Mouse (Mus musculus) megakaryocyte, embryonic 14.5 days (primary cell): Measurements from ENCODE around the gene Fgfr2. TPM values are rescaled to one million over a fixed set of nuclear protein-coding genes. Genes with fewer than 3 reads are reported as not detected.
"Not testable (repeated sequence)": the region's sequence is repeated elsewhere in the genome, so short reads cannot be mapped to it uniquely, and the experiment has no call there.

Experiments
- H3K27me3 ChIP-seq: replicated peaks from 2 replicates; pipeline ENCODE3; 2012; ENCODE audit warnings: inconsistent platforms
- H3K36me3 ChIP-seq: replicated peaks from 2 replicates; pipeline ENCODE3; 2012; ENCODE audit warnings: low read length, inconsistent platforms, mixed read lengths
- H3K4me1 ChIP-seq: 2 replicates; pipeline ENCODE4 v1.6.1; 2012; ENCODE audit warnings: inconsistent platforms
- H3K4me3 ChIP-seq: replicated peaks from 2 replicates; pipeline ENCODE3; 2012; ENCODE audit warnings: moderate library complexity, mild to moderate bottlenecking, inconsistent platforms
- H3K9me3 ChIP-seq: 2 replicates; pipeline ENCODE4 v1.6.1; 2012; ENCODE audit warnings: inconsistent platforms
- FLI1 ChIP-seq: IDR thresholded peaks from 2 replicates; pipeline ENCODE4 v1.6.1; 2012; ENCODE audit warnings: low read length, inconsistent platforms, mixed read lengths
- GATA1 ChIP-seq: IDR thresholded peaks from 3 replicates; pipeline ENCODE4 v1.6.1; 2012; ENCODE audit warnings: mixed read lengths, low read length, inconsistent platforms, borderline replicate concordance
- polyA plus RNA-seq: library from polyadenylated mRNA; stranded (reverse); fragments of >175 nt; gene quantifications from 2 replicates; pipeline ENCODE4 v1.2.3, GENCODE M21; 2012; ENCODE audit warnings: low replicate concordance; ENCODE audit not compliant: insufficient read depth

Gene Fgfr2
- polyA plus RNA-seq, 1 experiment, result 0.45 TPM

DNA sequence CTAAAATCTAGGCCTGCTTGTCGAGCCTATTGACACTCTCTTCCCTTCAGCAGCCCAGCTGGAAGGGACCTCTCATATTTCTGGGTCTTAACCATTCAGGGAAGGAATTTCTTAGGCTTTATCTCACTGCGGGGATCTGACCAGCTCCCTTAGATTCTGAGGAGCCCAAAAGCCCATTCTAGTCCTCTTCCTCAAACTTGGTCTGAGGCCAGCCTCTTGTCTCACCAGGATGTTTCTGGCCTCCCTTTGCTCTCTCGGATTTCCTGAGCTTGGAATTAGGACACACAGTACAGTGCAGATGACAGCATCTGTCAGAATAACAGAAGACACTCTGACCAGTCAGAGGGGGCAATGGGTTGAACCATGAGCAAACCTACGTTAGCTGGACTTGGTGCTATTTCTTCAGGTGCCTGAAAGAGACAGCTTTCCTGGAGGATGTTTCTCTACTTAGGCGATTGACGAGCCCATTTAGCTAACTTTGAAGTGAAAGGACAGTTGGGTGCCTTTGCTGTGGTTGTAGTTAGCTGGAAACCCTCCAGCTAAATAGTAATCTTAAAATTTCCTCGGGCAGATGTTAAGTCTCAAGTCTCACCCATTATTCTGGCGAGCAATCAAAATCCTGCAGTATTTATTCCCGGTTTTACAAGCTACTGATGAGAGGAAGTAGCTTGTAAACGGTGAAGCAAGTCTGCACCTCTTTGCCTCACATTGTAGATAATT, 1711.8 kb downstream of the Fgfr2 start:
- Histone ChIP-seq H3K27me3 (peaks cover 3% of the 10 kb centered on the region), H3K4me1 (peaks cover 25% of the 10 kb centered on the region), H3K4me3 (peak overlapping the region; percentile 88), H3K9me3 (no peaks in the 10 kb centered on the region), H3K36me3 (peaks cover 8% of the 10 kb centered on the region)
- TF ChIP-seq FLI1 (no peak), GATA1 (no peak)

DNA sequence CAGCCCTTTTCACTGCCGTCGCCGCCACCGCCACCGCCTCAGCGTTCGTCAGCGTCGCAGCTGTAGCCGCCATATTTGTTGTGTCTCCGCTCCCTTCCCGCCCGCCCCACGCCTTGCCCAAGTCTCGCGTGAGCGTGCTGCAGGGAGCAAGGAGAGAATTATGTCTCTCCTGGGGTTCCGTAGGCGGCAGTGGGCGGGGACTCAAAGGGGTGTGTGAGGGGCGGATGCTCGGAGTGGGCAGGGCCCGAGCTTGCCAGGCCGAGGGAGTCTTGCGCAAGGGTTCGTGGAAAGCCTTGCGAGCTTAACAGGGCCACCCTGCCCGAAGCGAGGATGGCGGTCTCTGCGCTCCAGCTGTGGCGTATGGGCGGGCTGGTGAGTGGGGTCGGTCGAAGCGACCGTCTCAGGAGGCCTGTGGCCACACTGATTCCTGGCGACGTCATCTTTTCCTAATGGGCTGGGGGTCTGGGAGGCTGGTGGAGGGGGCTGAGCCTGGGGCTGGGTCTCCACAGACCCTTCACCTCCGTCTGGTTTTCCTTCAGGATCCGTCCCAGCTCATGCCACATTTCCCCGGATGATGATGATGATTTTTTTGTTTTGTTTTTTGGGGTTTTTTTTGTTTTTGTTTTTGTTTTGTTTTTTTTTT, 1712.6 kb downstream of the Fgfr2 start, which contains the start of the genes Ikzf5 and Acadsb:
Ikzf5 (minus strand) TSS at position 106 of the 643 bp plus-strand sequence.
Acadsb (plus strand) TSS at position 186 of the 643 bp plus-strand sequence.
- peaks cover 8% of the 10 kb centered on the region for H3K36me3 ChIP-seq
- H3K4me1 ChIP-seq, result peaks cover 25% of the 10 kb centered on the region
- H3K9me3 ChIP-seq, result no peaks in the 10 kb centered on the region
- peaks cover 3% of the 10 kb centered on the region for H3K27me3 ChIP-seq
- no peak for TF ChIP-seq FLI1
- no peak for TF ChIP-seq GATA1
- peak within 1 kb of the TSS; percentile 100 for H3K4me3 ChIP-seq

GRCm38 (mm10) chr7:131409988-131410385, 1713.2 kb downstream of the Fgfr2 start:
- Histone ChIP-seq H3K36me3 (peaks cover 8% of the 10 kb centered on the region), H3K4me1 (peaks cover 25% of the 10 kb centered on the region), H3K9me3 (no peaks in the 10 kb centered on the region), H3K27me3 (peaks cover 3% of the 10 kb centered on the region), H3K4me3 (peak overlapping the region; percentile 100)
- no peak for TF ChIP-seq FLI1
- no peak for TF ChIP-seq GATA1

DNA sequence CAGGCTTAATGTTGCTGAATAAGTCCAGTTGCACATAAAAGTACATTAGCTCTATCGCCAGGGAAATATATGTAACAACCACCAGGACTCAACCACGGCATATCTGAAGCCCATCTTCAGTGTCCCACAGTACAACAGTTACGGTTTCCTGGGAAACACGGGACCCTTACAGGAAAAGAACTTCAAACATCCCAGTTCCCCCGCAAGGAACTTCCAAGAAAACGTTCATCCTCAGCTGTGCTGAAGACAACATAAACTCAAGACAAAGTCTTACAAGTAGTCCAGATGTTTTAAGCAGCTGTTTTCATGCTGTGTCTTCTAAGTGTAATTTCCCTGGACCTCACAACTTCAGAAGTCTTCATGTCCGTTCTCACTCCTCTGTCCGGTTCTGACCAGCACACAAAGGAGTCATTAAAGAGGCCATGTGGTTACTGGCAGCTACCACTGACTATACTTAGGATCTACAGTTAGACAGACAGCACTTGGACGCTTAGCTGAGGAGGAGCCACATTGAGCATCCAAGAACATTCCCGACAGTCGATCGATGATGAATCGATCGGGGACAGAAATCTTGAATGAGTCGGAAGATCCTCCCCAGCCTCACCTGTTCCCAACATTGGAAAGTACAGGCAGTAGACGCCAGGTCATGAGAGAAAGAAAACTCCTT, 1713.7 kb downstream of the Fgfr2 start:
- Histone ChIP-seq H3K4me3 (peak overlapping the region; percentile 100), H3K27me3 (peaks cover 3% of the 10 kb centered on the region), H3K4me1 (peaks cover 31% of the 10 kb centered on the region), H3K9me3 (no peaks in the 10 kb centered on the region), H3K36me3 (peaks cover 10% of the 10 kb centered on the region)
- TF ChIP-seq GATA1, result no peak
- no peak for TF ChIP-seq FLI1

DNA sequence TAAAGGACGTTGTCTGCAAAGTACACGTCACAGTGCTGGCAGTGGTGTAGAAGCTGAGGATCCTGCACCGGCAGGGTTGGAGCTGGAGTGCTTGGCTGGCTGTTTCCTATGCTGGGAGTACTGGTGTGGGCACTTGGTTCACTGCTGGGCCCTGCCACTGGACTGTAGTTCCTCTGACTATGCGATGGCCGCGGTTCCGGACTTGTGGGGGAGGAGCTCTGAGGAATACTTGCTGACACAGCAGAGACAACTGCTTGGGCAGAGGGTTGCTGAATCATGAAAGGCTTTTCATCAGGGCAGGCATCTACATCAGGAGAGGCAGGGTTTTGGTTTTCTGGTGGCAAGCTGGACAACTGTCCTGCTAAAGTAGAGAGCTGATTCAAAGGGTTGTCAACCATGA, 1731.4 kb downstream of the Fgfr2 start:
- H3K27me3 ChIP-seq, H3K4me3 ChIP-seq, H3K9me3 ChIP-seq, H3K4me1 ChIP-seq: not testable (repeated sequence)
- H3K36me3 ChIP-seq, result peaks cover 60% of the 10 kb centered on the region

DNA sequence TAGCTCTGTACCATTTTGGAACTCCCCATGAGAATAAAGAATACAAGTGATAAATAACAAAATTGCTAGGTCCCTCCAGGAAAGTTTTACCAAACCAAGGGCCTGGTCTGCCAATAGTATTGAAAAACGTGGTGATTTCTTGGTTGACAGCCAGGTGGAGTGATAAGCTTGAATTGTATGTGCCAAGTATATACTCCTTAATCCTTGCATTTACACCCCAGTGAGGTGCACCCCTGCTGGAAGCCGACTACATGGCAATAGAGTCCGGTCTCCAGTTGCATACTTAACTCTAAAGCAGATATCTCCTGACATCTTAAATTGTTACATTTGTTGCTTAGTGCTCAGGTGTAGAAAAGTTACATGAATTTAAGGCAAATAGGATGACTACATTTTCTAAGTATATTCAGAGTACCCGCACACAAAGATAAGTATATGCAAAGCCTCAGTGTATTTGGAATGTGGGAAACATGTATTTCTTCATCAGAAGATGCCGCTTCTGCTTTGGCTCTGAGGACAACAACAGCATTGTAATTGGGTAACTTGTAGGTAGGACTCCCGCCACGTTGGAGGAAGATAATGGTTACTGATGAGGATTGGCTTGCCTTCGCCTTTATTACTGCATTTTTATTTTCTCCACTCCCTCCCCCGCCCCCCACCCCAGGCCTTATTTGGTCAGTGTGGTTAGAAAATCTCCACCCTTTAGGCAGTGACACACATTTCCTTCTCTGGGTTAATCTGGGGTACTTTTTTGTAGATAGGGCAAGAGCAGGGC, 1751.1 kb downstream of the Fgfr2 start:
- Histone ChIP-seq H3K4me1 (peaks cover 30% of the 10 kb centered on the region), H3K36me3 (peaks cover 15% of the 10 kb centered on the region), H3K27me3 (no peaks in the 10 kb centered on the region), H3K9me3 (no peaks in the 10 kb centered on the region), H3K4me3 (peak overlapping the region; percentile 94)
- TF ChIP-seq GATA1, result no peak
- no peak for TF ChIP-seq FLI1

DNA sequence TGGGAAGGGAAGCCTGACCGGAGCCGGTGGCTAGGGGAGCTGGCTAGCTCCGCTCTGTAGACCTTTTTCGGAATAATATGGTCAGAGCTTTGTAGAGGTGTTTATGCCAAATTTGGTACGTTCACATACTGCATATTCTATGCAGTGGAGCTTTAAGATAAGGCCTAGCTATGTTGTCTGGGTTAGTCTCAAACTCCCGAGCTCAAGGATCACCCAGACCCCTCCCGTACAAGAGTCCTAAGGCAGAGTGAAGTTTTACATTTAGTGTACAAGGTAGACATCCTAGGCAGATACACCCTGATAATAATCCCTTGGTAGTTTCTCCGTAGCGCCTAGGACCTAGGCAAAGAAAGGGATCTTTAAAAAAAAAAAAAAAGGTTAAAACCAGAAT, 1751.7 kb downstream of the Fgfr2 start:
- no peak for TF ChIP-seq FLI1
- TF ChIP-seq GATA1, result no peak
- Histone ChIP-seq H3K4me1 (peaks cover 30% of the 10 kb centered on the region), H3K27me3 (peaks cover 2% of the 10 kb centered on the region), H3K9me3 (no peaks in the 10 kb centered on the region), H3K4me3 (peak overlapping the region; percentile 94), H3K36me3 (peaks cover 15% of the 10 kb centered on the region)

DNA sequence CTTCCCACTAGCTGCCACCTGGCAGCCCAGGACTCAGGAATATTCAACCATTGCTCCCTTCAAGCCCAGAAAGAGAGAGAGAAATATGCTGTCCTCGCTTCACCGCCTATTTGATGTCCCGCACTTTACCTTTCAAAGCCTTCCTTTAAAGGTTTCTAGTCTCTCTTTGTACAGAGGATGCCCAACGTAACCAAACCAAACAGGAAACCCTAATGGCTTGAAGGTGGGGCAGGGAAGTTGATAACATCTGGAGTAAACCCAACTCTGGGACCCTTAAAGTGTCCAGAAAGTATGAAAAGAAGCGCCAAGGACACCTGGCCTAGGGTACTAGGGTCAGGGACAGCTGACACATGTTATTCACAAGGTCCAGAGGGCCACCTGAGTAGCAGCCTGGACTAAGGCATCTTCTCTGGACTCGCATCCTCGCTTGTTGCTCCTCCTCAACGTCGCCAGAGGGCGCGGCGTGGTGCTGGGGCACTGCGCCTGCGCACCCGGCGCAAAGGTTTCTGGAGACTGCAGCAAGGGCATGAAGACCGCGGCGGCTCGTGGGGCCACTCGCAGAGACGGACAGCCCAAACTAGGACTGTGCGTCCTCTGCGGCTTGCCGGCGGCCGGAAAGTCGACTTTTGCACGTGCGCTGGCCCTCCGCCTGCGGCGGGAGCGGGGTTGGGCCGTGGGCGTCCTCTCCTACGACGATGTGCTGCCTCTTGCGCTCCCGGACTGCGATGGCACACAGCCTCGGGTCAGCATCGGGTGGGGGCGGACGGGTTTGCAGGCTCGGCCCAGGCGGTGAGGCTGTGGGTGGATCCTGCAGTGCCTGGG, 1752.3 kb downstream of the Fgfr2 start, which contains the start of gene Pstk:
Pstk (plus strand) TSS at position 494 of the 822 bp plus-strand sequence.
- Histone ChIP-seq H3K9me3 (no peaks in the 10 kb centered on the region), H3K4me3 (peak within 1 kb of the TSS; percentile 94)
- TF ChIP-seq GATA1, result no peak
- no peak for TF ChIP-seq FLI1

GRCm38 (mm10) chr7:131364131-131364530, 1759.0 kb downstream of the Fgfr2 start:
- Histone ChIP-seq H3K27me3 (peaks cover 2% of the 10 kb centered on the region), H3K4me1 (peaks cover 22% of the 10 kb centered on the region), H3K36me3 (peaks cover 10% of the 10 kb centered on the region), H3K9me3 (no peaks in the 10 kb centered on the region), H3K4me3 (no peak overlapping the region)
- TF ChIP-seq FLI1 (no peak), GATA1 (no peak)

More for the DNA sequence above, 1752.3 kb downstream of the Fgfr2 start, which contains the start of gene Pstk:
- peaks cover 15% of the 10 kb centered on the region for H3K36me3 ChIP-seq
- H3K4me1 ChIP-seq, result peaks cover 30% of the 10 kb centered on the region
- peaks cover 2% of the 10 kb centered on the region for H3K27me3 ChIP-seq
